Comparison of ENCODE assay signal across 10 mouse cellular contexts in genomic region chr14:121799112-121799511, GRCm38 (mm10). TPM values are rescaled to one million over a fixed set of nuclear protein-coding genes. Genes with fewer than 3 reads are reported as not detected.
DNase-seq lines count a peak whose midpoint lies in the region; ATAC-seq and TF ChIP-seq lines count a peak whose summit lies in the region.
"Had no signal": no experiment of that assay in that cellular context is flagged by ENCODE, and none has a peak within 500 bp of the region (broad histone marks: within the 10 kb centered on the region; RNA-seq: fewer than 3 reads in every experiment).

No protein-coding gene starts in this region.

- no peak for TF ChIP-seq POLR2A in ES-Bruce4 (IDR thresholded peaks at IDR 0.05; ENCODE audit: insufficient read depth, low read length)

- intact Hi-C loops in heart, postnatal 10 days (cut with DNase I), result no loop called here

- no peaks in the 10 kb centered on the region for H3K36me3 ChIP-seq in heart, embryonic 14.5 days (ENCODE audit: control insufficient read depth, insufficient read depth, low read length)
- no peaks in the 10 kb centered on the region for H3K36me3 ChIP-seq in ES-Bruce4 (ENCODE audit: control insufficient read depth, insufficient read depth, low read length, poor library complexity, severe bottlenecking)
- H3K36me3 ChIP-seq in liver, embryonic 12.5 days, result no peaks in the 10 kb centered on the region
- H3K36me3 ChIP-seq: limb, embryonic 15.5 days had no signal

- TF ChIP-seq EP300 in ES-Bruce4 (IDR thresholded peaks at IDR 0.05; ENCODE audit: insufficient read depth, low read depth, low read length), result no peak

- no peak for TF ChIP-seq CTCF in ES-Bruce4 (IDR thresholded peaks at IDR 0.05; ENCODE audit: low read depth, low read length)

- H3K4me2 ChIP-seq in heart, embryonic 14.5 days (ENCODE audit: low read length), result peak overlapping the region; percentile 84
- peak overlapping the region; percentile 95 for H3K4me2 ChIP-seq in liver, embryonic 12.5 days

- 62% methylated on average over 7 of the region's 7 CpGs for WGBS in heart, embryonic 14.5 days
- 33% methylated on average over 7 of the region's 7 CpGs for WGBS in liver, embryonic 12.5 days (ENCODE audit: insufficient replicate concordance)

- no peak for DNase-seq in heart, postnatal 10 days
- DNase-seq in CD4-positive helper T cell, adult 2 months (ENCODE audit: low read depth, low spot score), result peak; percentile 12
- no peak for DNase-seq in left cerebral cortex, adult 18-20 months (ENCODE audit: low spot score in 2 of 2)
- no peak for DNase-seq in kidney, postnatal 14 days

- no peak for ATAC-seq in heart, embryonic 14.5 days (ENCODE audit: insufficient number of reproducible peaks, insufficient read depth, low FRiP score, low read depth)
- ATAC-seq in liver, embryonic 12.5 days, result no peak
- ATAC-seq in monocyte, adult 5-6 weeks (replicated peaks; ENCODE audit: insufficient number of reproducible peaks, low FRiP score, low TSS enrichment, poor library complexity, severe bottlenecking), result no peak

- no peaks in the 10 kb centered on the region for H3K9me3 ChIP-seq in heart, embryonic 14.5 days (ENCODE audit: control insufficient read depth, low read length)
- no peaks in the 10 kb centered on the region for H3K9me3 ChIP-seq in ES-Bruce4 (replicated peaks; ENCODE audit: control insufficient read depth, insufficient read depth, low read length, poor library complexity, severe bottlenecking)
- no peaks in the 10 kb centered on the region for H3K9me3 ChIP-seq in liver, embryonic 12.5 days (replicated peaks)
- H3K9me3 ChIP-seq: limb, embryonic 15.5 days; megakaryocyte, embryonic 14.5 days had no signal

- no peak overlapping the region for H3K9ac ChIP-seq in heart, embryonic 14.5 days (ENCODE audit: low read length)
- peak overlapping the region; percentile 70 for H3K9ac ChIP-seq in ES-Bruce4 (ENCODE audit: low read depth, poor library complexity, severe bottlenecking)
- H3K9ac ChIP-seq in liver, embryonic 12.5 days, result no peak overlapping the region

- H3K4me1 ChIP-seq in heart, embryonic 14.5 days (ENCODE audit: control insufficient read depth in 2 of 2, insufficient read depth in 2 of 2, low read length in 2 of 2), result peaks cover 0 to 3% of the 10 kb centered on the region in 2 experiments; a peak in 2 of 4 replicates
- H3K4me1 ChIP-seq in ES-Bruce4 (ENCODE audit: control insufficient read depth, insufficient read depth, low read length), result no peaks in the 10 kb centered on the region
- H3K4me1 ChIP-seq in liver, embryonic 12.5 days, result peaks cover 32% of the 10 kb centered on the region

- H3K27me3 ChIP-seq in heart, embryonic 14.5 days (ENCODE audit: control insufficient read depth, insufficient read depth, low read length), result no peaks in the 10 kb centered on the region; the same call in 1 of the 2 replicates
- no peaks in the 10 kb centered on the region for H3K27me3 ChIP-seq in ES-Bruce4 (ENCODE audit: control insufficient read depth, insufficient read depth, low read length, poor library complexity, severe bottlenecking)
- peaks cover 20% of the 10 kb centered on the region for H3K27me3 ChIP-seq in liver, embryonic 12.5 days (replicated peaks)

- H3K27ac ChIP-seq in heart, embryonic 14.5 days (replicated peaks in 1 of 2; ENCODE audit: control insufficient read depth in 1 of 2, insufficient read depth in 1 of 2, low read depth in 2 of 2, low read length in 2 of 2), result no peak overlapping the region
- 0 out of 2 replicates have a peak overlapping the region, but pooled peaks have one; percentile 10 for H3K27ac ChIP-seq in ES-Bruce4 (ENCODE audit: insufficient read depth, low read length)
- H3K27ac ChIP-seq in liver, embryonic 12.5 days, result peak overlapping the region; percentile 24; the same call in 1 of the 2 replicates

- H3K4me3 ChIP-seq in heart, embryonic 14.5 days (ENCODE audit: control insufficient read depth in 1 of 2, insufficient read depth in 1 of 2, low read depth in 1 of 2, low read length in 2 of 2), result no peak overlapping the region
- H3K4me3 ChIP-seq in ES-Bruce4 (ENCODE audit: low read depth, low read length), result no peak overlapping the region
- H3K4me3 ChIP-seq in liver, embryonic 12.5 days, result no peak overlapping the region

RNA-seq across cellular contexts. Expression of gene Dock9, which starts 1.5 kb away (rescaled TPM):
- polyA plus RNA-seq in heart, embryonic 14.5 days (2014; fragmentation: Nextera tagmentation; extraction: Ambion mirVana), result 7.9 and 8.4 TPM in 2 replicates
- 10 to 100 TPM; 39.6 to 42.0 TPM for total RNA-seq in heart, postnatal 10 days (2021)
- 21.0 and 21.1 TPM in 2 replicates for polyA plus RNA-seq in ES-Bruce4 (2011; ENCODE audit: insufficient read depth, insufficient read length, low read depth, missing spikeins)
- polyA plus RNA-seq in liver, embryonic 12.5 days (2016; fragmentation: Nextera tagmentation; extraction: Ambion mirVana), result 2.0 and 2.7 TPM in 2 replicates
- total RNA-seq in monocyte, adult 5-6 weeks (2017), result 1.7 to 7.5 TPM (median 3.1 TPM) in 3 replicates
- 10 to 100 TPM; 72.2 to 76.3 TPM for total RNA-seq in left cerebral cortex, adult 18-20 months (2021)

Comparison
In these comparisons a context has a peak if more than half of its experiments do, and no peak if none do; other contexts are left out.
1. H3K27ac ChIP-seq: peak in ES-Bruce4 (single experiment) and liver, embryonic 12.5 days (single experiment); none in heart, embryonic 14.5 days (0 of 2).